8 mouse cellular contexts compared by ENCODE assay signal in genomic region chrX:12091431-12092061, GRCm38 (mm10).
DNase-seq lines count a peak whose midpoint lies in the region; ATAC-seq lines count a peak whose summit lies in the region.

No protein-coding gene starts in this region.

- DNase-seq in right cerebral cortex, adult 18-20 months = peak; percentile 25
- DNase-seq in right cerebral cortex, postnatal 36 days (ENCODE audit: low spot score in 2 of 2) = no peak
- DNase-seq in cerebellum, postnatal 10 days = peak; percentile 58 to 59
- DNase-seq in heart, adult 18-20 months = peak; percentile 70
- peak; percentile 65 for DNase-seq in kidney, adult 18-20 months
- peak; percentile 19 for DNase-seq in ovary, postnatal 10 days (ENCODE audit: low spot score)

- H3K27ac ChIP-seq in liver, embryonic 16.5 days (ENCODE audit: low read length) = peak overlapping the region; percentile 68

- H3K27me3 ChIP-seq in liver, embryonic 16.5 days (ENCODE audit: control insufficient read depth, insufficient read depth, low read depth, low read length) = peaks cover 85% of the 10 kb centered on the region

- peaks cover 26% of the 10 kb centered on the region for H3K4me1 ChIP-seq in liver, embryonic 16.5 days (ENCODE audit: control insufficient read depth, low read depth, low read length)

- H3K4me2 ChIP-seq in liver, embryonic 16.5 days (ENCODE audit: low read depth, low read length) = peak overlapping the region; percentile 60

- WGBS in liver, embryonic 16.5 days (ENCODE audit: insufficient replicate concordance) = 4% methylated on average over 46 of the region's 56 CpGs

- ATAC-seq in liver, embryonic 16.5 days (ENCODE audit: low read depth) = 0 out of 2 replicates have a peak, but pooled peaks have one; percentile 14
- no peak for ATAC-seq in frontal cortex, adult (ENCODE audit: low TSS enrichment)

- peak overlapping the region; percentile 52 for H3K4me3 ChIP-seq in liver, embryonic 16.5 days (ENCODE audit: low read depth, low read length)

- H3K36me3 ChIP-seq in liver, embryonic 16.5 days (ENCODE audit: control insufficient read depth, insufficient read depth) = no peaks in the 10 kb centered on the region

- H3K9me3 ChIP-seq in liver, embryonic 16.5 days (replicated peaks; ENCODE audit: control insufficient read depth, low read length) = no peaks in the 10 kb centered on the region

- peak overlapping the region; percentile 39 for H3K9ac ChIP-seq in liver, embryonic 16.5 days (ENCODE audit: low read depth, low read length)

Comparison
In these comparisons a context has a peak if more than half of its experiments do, and no peak if none do; other contexts are left out.
1. DNase-seq: peak in right cerebral cortex, adult 18-20 months (single experiment), cerebellum, postnatal 10 days (2 of 2), heart, adult 18-20 months (2 of 2), kidney, adult 18-20 months (single experiment) and ovary, postnatal 10 days (single experiment); none in right cerebral cortex, postnatal 36 days (0 of 2).